Mouse (Mus musculus): ENCODE results near the gene Mipep. TPM values are rescaled to one million over a fixed set of nuclear protein-coding genes. Genes with fewer than 3 reads are reported as not detected.

Gene Mipep
- polyA plus RNA-seq, 1 experiment from 2014 or later = 16.4 TPM

Other genes starting within 250 kb of the Mipep start
- 34.8 and 37.0 TPM in 2 replicates for gene Spata13, start 150.6 kb upstream of the Mipep start, polyA plus RNA-seq (2015; fragmentation: Nextera tagmentation; extraction: Ambion mirVana)
- 0.12 and 0.23 TPM in 2 replicates for gene C1qtnf9, start 16.4 kb upstream of the Mipep start, polyA plus RNA-seq (2015; fragmentation: Nextera tagmentation; extraction: Ambion mirVana)